Mouse (Mus musculus): ENCODE results near the gene Ccdc159.

Ccdc159 gene

GRCm38 (mm10) chr9:21927208-21927753 is at the start of gene Ccdc159, which contains the start of gene Tmem205:
Ccdc159 (plus strand) TSS chr9:21927471.
Tmem205 (minus strand) TSS chr9:21927556.
- DNase-seq (ENCODE audit: low spot score in 2 of 2) = peak; percentile 61 to 85

- DNase-seq (ENCODE audit: low spot score in 2 of 2) = no peak
Measured at GRCm38 (mm10) chr9:21889229-21889628, 38.0 kb upstream of the Ccdc159 start.

- DNase-seq (ENCODE audit: low spot score in 2 of 2) = peak in 1 of 2 experiments; percentile 59
Measured at GRCm38 (mm10) chr9:21901223-21901820, 25.9 kb upstream of the Ccdc159 start.

- DNase-seq (ENCODE audit: low spot score in 2 of 2) = no peak
Measured at GRCm38 (mm10) chr9:21904031-21904430, 23.2 kb upstream of the Ccdc159 start.

GRCm38 (mm10) chr9:21908216-21908615 is 19.1 kb upstream of the Ccdc159 start:
- no peak for DNase-seq (ENCODE audit: low spot score in 2 of 2)

GRCm38 (mm10) chr9:21909474-21910223 is 17.6 kb upstream of the Ccdc159 start:
- DNase-seq (ENCODE audit: low spot score in 2 of 2) = no peak

- DNase-seq (ENCODE audit: low spot score in 2 of 2) = no peak
Measured at GRCm38 (mm10) chr9:21916851-21917492, 10.3 kb upstream of the Ccdc159 start.

- peak in 1 of 2 experiments; percentile 60 for DNase-seq (ENCODE audit: low spot score in 2 of 2)
Measured at GRCm38 (mm10) chr9:21917493-21918034, 9.7 kb upstream of the Ccdc159 start.

GRCm38 (mm10) chr9:21918035-21918592 is 9.2 kb upstream of the Ccdc159 start, which contains the start of gene Rab3d:
Rab3d (minus strand) TSS chr9:21918192.
- DNase-seq (ENCODE audit: low spot score in 2 of 2) = peak; percentile 79 to 92

GRCm38 (mm10) chr9:21918692-21919384 is 8.4 kb upstream of the Ccdc159 start:
- no peak for DNase-seq (ENCODE audit: low spot score in 2 of 2)

GRCm38 (mm10) chr9:21923036-21923435 is 4.2 kb upstream of the Ccdc159 start:
- DNase-seq (ENCODE audit: low spot score in 2 of 2) = no peak

GRCm38 (mm10) chr9:21923490-21924098 is 3.7 kb upstream of the Ccdc159 start:
- DNase-seq (ENCODE audit: low spot score in 2 of 2) = no peak

GRCm38 (mm10) chr9:21924099-21924493 is 3.2 kb upstream of the Ccdc159 start:
- DNase-seq (ENCODE audit: low spot score in 2 of 2) = no peak

GRCm38 (mm10) chr9:21925034-21925433 is 2.2 kb upstream of the Ccdc159 start:
- DNase-seq (ENCODE audit: low spot score in 2 of 2) = no peak

GRCm38 (mm10) chr9:21925506-21925905 is 1.8 kb upstream of the Ccdc159 start:
- no peak for DNase-seq (ENCODE audit: low spot score in 2 of 2)

GRCm38 (mm10) chr9:21926155-21926554 is 1.1 kb upstream of the Ccdc159 start:
- no peak for DNase-seq (ENCODE audit: low spot score in 2 of 2)

- DNase-seq (ENCODE audit: low spot score in 2 of 2) = no peak
Measured at GRCm38 (mm10) chr9:21926784-21927183, 487 bp upstream of the Ccdc159 start.

- DNase-seq (ENCODE audit: low spot score in 2 of 2) = no peak
Measured at GRCm38 (mm10) chr9:21929208-21929607, 1.9 kb downstream of the Ccdc159 start.

GRCm38 (mm10) chr9:21932006-21932405 is 4.7 kb downstream of the Ccdc159 start:
- DNase-seq (ENCODE audit: low spot score in 2 of 2) = no peak

GRCm38 (mm10) chr9:21932445-21933137 is 5.3 kb downstream of the Ccdc159 start:
- no peak for DNase-seq (ENCODE audit: low spot score in 2 of 2)

Measured in cerebellum, postnatal 4 days (tissue).